Comparison of ENCODE assay signal across 8 mouse cellular contexts in genomic region chr2:36203011-36203825, GRCm38 (mm10). TPM values are rescaled to one million over a fixed set of nuclear protein-coding genes. Genes with fewer than 3 reads are reported as not detected.
DNase-seq lines count a peak whose midpoint lies in the region; ATAC-seq lines count a peak whose summit lies in the region.

No protein-coding gene starts in this region.

- H3K4me2 ChIP-seq in kidney, embryonic 16.5 days (replicated peaks; ENCODE audit: low read depth, low read length), result peak overlapping the region; percentile 83
- peak overlapping the region; percentile 91 for H3K4me2 ChIP-seq in forebrain, embryonic 16.5 days (ENCODE audit: low read length)
- peak overlapping the region; percentile 78 for H3K4me2 ChIP-seq in midbrain, embryonic 11.5 days

- peaks cover 23% of the 10 kb centered on the region for H3K4me1 ChIP-seq in kidney, embryonic 16.5 days (ENCODE audit: insufficient read depth, low read length)
- H3K4me1 ChIP-seq in forebrain, embryonic 16.5 days (replicated peaks; ENCODE audit: control insufficient read depth, insufficient read depth, low read length), result peaks cover 27% of the 10 kb centered on the region
- H3K4me1 ChIP-seq in midbrain, embryonic 11.5 days (ENCODE audit: control insufficient read depth, insufficient read depth, low read length), result peaks cover 14% of the 10 kb centered on the region

- no peaks in the 10 kb centered on the region for H3K36me3 ChIP-seq in kidney, embryonic 16.5 days (ENCODE audit: insufficient read depth, low read length)
- no peaks in the 10 kb centered on the region for H3K36me3 ChIP-seq in forebrain, embryonic 16.5 days (ENCODE audit: control insufficient read depth, insufficient read depth)
- no peaks in the 10 kb centered on the region for H3K36me3 ChIP-seq in midbrain, embryonic 11.5 days (ENCODE audit: control insufficient read depth, insufficient read depth, low read length)

- peak; percentile 55; the same call in 1 of the 2 replicates for ATAC-seq in kidney, embryonic 16.5 days (ENCODE audit: low FRiP score, low TSS enrichment)
- ATAC-seq in forebrain, embryonic 16.5 days, result peak; percentile 83
- peak; percentile 76 for ATAC-seq in midbrain, embryonic 11.5 days (ENCODE audit: low FRiP score)

- no peaks in the 10 kb centered on the region for H3K9me3 ChIP-seq in kidney, embryonic 16.5 days (ENCODE audit: low read length)
- no peaks in the 10 kb centered on the region for H3K9me3 ChIP-seq in forebrain, embryonic 16.5 days (ENCODE audit: control insufficient read depth, low read length)
- no peaks in the 10 kb centered on the region for H3K9me3 ChIP-seq in midbrain, embryonic 11.5 days (ENCODE audit: control insufficient read depth, low read length)

- 2% methylated on average over 39 of the region's 39 CpGs for WGBS in kidney, embryonic 16.5 days
- WGBS in forebrain, embryonic 16.5 days, result under 1% methylated on average over 39 of the region's 39 CpGs
- WGBS in midbrain, embryonic 11.5 days, result 1% methylated on average over 39 of the region's 39 CpGs

- H3K27me3 ChIP-seq in kidney, embryonic 16.5 days (ENCODE audit: insufficient read depth, low read length), result peaks cover 49% of the 10 kb centered on the region
- H3K27me3 ChIP-seq in forebrain, embryonic 16.5 days (replicated peaks; ENCODE audit: control insufficient read depth, insufficient read depth, low read length), result peaks cover 16% of the 10 kb centered on the region
- H3K27me3 ChIP-seq in midbrain, embryonic 11.5 days (ENCODE audit: control insufficient read depth, insufficient read depth, low read length), result peaks cover 38% of the 10 kb centered on the region

- peak overlapping the region; percentile 29 for H3K9ac ChIP-seq in kidney, embryonic 16.5 days (replicated peaks; ENCODE audit: low read length)
- peak overlapping the region; percentile 68 for H3K9ac ChIP-seq in forebrain, embryonic 16.5 days (replicated peaks; ENCODE audit: low read depth, low read length)
- peak overlapping the region; percentile 59 for H3K9ac ChIP-seq in midbrain, embryonic 11.5 days (ENCODE audit: low read length)

- DNase-seq in kidney, adult 9 months, result no peak
- DNase-seq in R1 (ENCODE audit: low read depth, low spot score), result peak; percentile 56
- DNase-seq in layer of hippocampus, postnatal 36 days, result peak; percentile 42 to 44
- peak; percentile 91 for DNase-seq in midbrain, embryonic 11.5 days (ENCODE audit: low spot score, missing footprints)
- peak; percentile 16 for DNase-seq in spleen, adult 12 weeks (ENCODE audit: low spot score)
- no peak for DNase-seq in cerebellum, adult 9-11 months

- H3K27ac ChIP-seq in kidney, embryonic 16.5 days (ENCODE audit: low read length), result no peak overlapping the region
- H3K27ac ChIP-seq in forebrain, embryonic 16.5 days (ENCODE audit: low read length), result peak overlapping the region; percentile 89
- no peak overlapping the region for H3K27ac ChIP-seq in midbrain, embryonic 11.5 days (ENCODE audit: low read depth, low read length)

- H3K4me3 ChIP-seq in kidney, embryonic 16.5 days (ENCODE audit: low read length), result peak overlapping the region; percentile 50
- H3K4me3 ChIP-seq in forebrain, embryonic 16.5 days (replicated peaks; ENCODE audit: low read length), result peak overlapping the region; percentile 47
- peak overlapping the region; percentile 38 for H3K4me3 ChIP-seq in midbrain, embryonic 11.5 days (ENCODE audit: low read depth, low read length)

RNA-seq across cellular contexts. Expression of gene Ptgs1, which starts 27.0 kb away (rescaled TPM):
- 39.9 and 40.1 TPM in 2 replicates for polyA plus RNA-seq in kidney, embryonic 16.5 days (2015; fragmentation: Nextera tagmentation; extraction: Ambion mirVana)
- 3.5 and 5.0 TPM in 2 replicates for polyA plus RNA-seq in forebrain, embryonic 16.5 days (2015; fragmentation: Nextera tagmentation; extraction: Ambion mirVana)
- total RNA-seq in layer of hippocampus, postnatal 36 days (2021), result 10 to 100 TPM; 16.1 to 16.9 TPM
- polyA plus RNA-seq in midbrain, embryonic 11.5 days (2014; fragmentation: Nextera tagmentation; extraction: Ambion mirVana), result 3.0 and 4.2 TPM in 2 replicates

Comparison
In these comparisons a context has a peak if more than half of its experiments do, and no peak if none do; other contexts are left out.
1. DNase-seq: peak in R1 (single experiment), layer of hippocampus, postnatal 36 days (2 of 2), midbrain, embryonic 11.5 days (single experiment) and spleen, adult 12 weeks (single experiment); none in kidney, adult 9 months (single experiment) and cerebellum, adult 9-11 months (single experiment).
2. Peak in every context shown above with its lines, with median percentiles within 50 percentile points of each other: ATAC-seq, H3K4me2 ChIP-seq, H3K4me3 ChIP-seq and H3K9ac ChIP-seq.